Mouse (Mus musculus) heart, postnatal 0 days (tissue): ENCODE results near the gene Cdc42bpb. TPM values are rescaled to one million over a fixed set of nuclear protein-coding genes. Genes with fewer than 3 reads are reported as not detected.

Source experiments
- ATAC-seq: fragments of 200-750 bp; cut with Nextera tagmentation; 2 replicates; pipeline ENCODE4 v1.8.0; 2017; ENCODE audit warnings: low read depth, moderate number of reproducible peaks, moderate library complexity; ENCODE audit not compliant: insufficient read depth
- DNase-seq: peaks from one replicate; pipeline ENCODE4 v3.0.0-alpha.2; 2016; ENCODE audit warnings: low spot score
- H3K27ac ChIP-seq: fragments of 300-500 bp; sonication (generic); 2 replicates; pipeline ENCODE4 v1.5.1; 2014; ENCODE audit warnings: low read depth, mild to moderate bottlenecking
- H3K27me3 ChIP-seq: fragments of 300-500 bp; sonication (generic); 2 replicates; pipeline ENCODE4 v1.6.1; 2014; ENCODE audit warnings: low read length, mixed read lengths; ENCODE audit not compliant: control insufficient read depth, insufficient read depth
- H3K36me3 ChIP-seq: fragments of 300-500 bp; sonication (generic); replicated peaks from 2 replicates; pipeline ENCODE4 v1.6.1; 2014; ENCODE audit warnings: low read length, mixed read lengths; ENCODE audit not compliant: control insufficient read depth, insufficient read depth
- H3K4me1 ChIP-seq: fragments of 300-500 bp; sonication (generic); 2 replicates; pipeline ENCODE4 v1.6.1; 2014; ENCODE audit warnings: antibody characterized with exemption; ENCODE audit not compliant: control insufficient read depth, insufficient read depth
- H3K4me2 ChIP-seq: fragments of 300-500 bp; sonication (generic); 2 replicates; pipeline ENCODE4 v1.6.1; 2014; ENCODE audit warnings: low read depth, mild to moderate bottlenecking, low read length, moderate library complexity
- H3K4me3 ChIP-seq: fragments of 300-500 bp; sonication (generic); 2 replicates; pipeline ENCODE4 v1.5.1; 2014; ENCODE audit warnings: low read depth, low read length
- H3K9ac ChIP-seq: fragments of 300-500 bp; sonication (generic); replicated peaks from 2 replicates; pipeline ENCODE4 v1.6.1; 2014; ENCODE audit warnings: low read depth, low read length, mixed read lengths
- H3K9me3 ChIP-seq: fragments of 300-500 bp; sonication (generic); replicated peaks from 2 replicates; pipeline ENCODE4 v1.6.1; 2016; ENCODE audit warnings: low read length; ENCODE audit not compliant: control insufficient read depth
- CTCF ChIP-seq: IDR thresholded peaks from 2 replicates; pipeline ENCODE4 v1.5.1; 2016; ENCODE audit warnings: antibody characterized with exemption, control low read depth, low read depth
- EP300 ChIP-seq: IDR thresholded peaks from 2 replicates; pipeline ENCODE4 v1.6.1; 2016; ENCODE audit warnings: antibody characterized with exemption, low read depth
- WGBS: fragments of 180-500 bp; shearing (Covaris S2); extraction: QIAGEN DNeasy Blood & Tissue Kit; methylation state at CpG from one replicate; pipeline ENCODE4 v1.1.7; 2014; 5-methylcytosine and 5-hydroxymethylcytosine counted together
- polyA plus RNA-seq: library from polyadenylated mRNA; unstranded; fragments of >200 nt; fragmentation: Nextera tagmentation; extraction: Ambion mirVana; gene quantifications from 2 replicates; pipeline ENCODE4 v1.2.1, GENCODE M21; 2015
- total RNA-seq: library from RNA; depleted of rRNA; stranded (reverse); fragments of >200 nt; gene quantifications from 2 replicates; pipeline ENCODE4 v1.2.3, GENCODE M21; 2014; ENCODE audit warnings: low replicate concordance

Cdc42bpb gene
- total and polyA plus RNA-seq, 2 experiments from 2014 or later = 18.2 to 119 TPM

DNA sequence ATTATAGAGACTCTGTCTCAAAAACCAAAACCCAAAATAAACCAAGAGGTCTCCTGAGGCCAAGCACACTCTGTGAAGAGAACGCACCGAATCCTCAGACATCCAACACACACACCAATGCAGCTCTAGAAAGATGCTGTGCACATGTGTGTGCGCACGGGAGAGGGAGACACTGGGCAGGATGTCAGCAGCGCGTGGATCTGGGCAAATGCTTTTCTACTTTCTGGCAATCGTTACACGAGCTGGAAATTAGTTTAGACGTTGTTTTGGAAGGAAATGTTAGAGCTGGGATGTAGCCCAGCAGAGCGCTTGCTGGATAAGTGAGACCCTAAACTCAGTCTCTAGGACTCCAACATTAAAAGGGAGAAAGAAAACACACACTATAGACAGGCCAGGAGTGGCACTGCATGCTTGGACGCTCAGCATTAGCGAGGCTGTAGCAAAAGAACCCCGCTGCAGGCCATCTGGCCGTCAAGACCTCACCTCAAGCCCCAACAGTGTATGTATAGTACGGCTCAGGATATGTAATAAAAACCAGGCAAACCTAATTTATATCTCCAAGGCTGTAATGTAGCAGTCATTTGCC lies 44.4 kb downstream of the Cdc42bpb start:
- H3K9ac ChIP-seq = no peak overlapping the region
- H3K4me3 ChIP-seq = no peak overlapping the region
- ATAC-seq (no peak), DNase-seq (no peak)
- no peaks in the 10 kb centered on the region for H3K4me1 ChIP-seq
- H3K4me2 ChIP-seq = no peak overlapping the region
- WGBS = 76% methylated on average over 15 of the region's 15 CpGs
- no peak for TF ChIP-seq CTCF
- no peak for TF ChIP-seq EP300
- H3K27ac ChIP-seq = no peak overlapping the region
- peaks cover 91% of the 10 kb centered on the region for H3K36me3 ChIP-seq
- no peaks in the 10 kb centered on the region for H3K9me3 ChIP-seq
- H3K27me3 ChIP-seq = no peaks in the 10 kb centered on the region

GRCm38 (mm10) chr12:111332443-111332842 lies 45.1 kb downstream of the Cdc42bpb start:
- no peak for DNase-seq
- 91% methylated on average over 11 of the region's 11 CpGs for WGBS
- H3K27me3 ChIP-seq = no peaks in the 10 kb centered on the region
- TF ChIP-seq EP300 (no peak), CTCF (no peak)
- H3K36me3 ChIP-seq = peaks cover 91% of the 10 kb centered on the region
- no peak overlapping the region for H3K9ac ChIP-seq
- no peaks in the 10 kb centered on the region for H3K9me3 ChIP-seq
- H3K4me2 ChIP-seq = no peak overlapping the region
- no peaks in the 10 kb centered on the region for H3K4me1 ChIP-seq
- no peak for ATAC-seq
- no peak overlapping the region for H3K4me3 ChIP-seq
- H3K27ac ChIP-seq = no peak overlapping the region

DNA sequence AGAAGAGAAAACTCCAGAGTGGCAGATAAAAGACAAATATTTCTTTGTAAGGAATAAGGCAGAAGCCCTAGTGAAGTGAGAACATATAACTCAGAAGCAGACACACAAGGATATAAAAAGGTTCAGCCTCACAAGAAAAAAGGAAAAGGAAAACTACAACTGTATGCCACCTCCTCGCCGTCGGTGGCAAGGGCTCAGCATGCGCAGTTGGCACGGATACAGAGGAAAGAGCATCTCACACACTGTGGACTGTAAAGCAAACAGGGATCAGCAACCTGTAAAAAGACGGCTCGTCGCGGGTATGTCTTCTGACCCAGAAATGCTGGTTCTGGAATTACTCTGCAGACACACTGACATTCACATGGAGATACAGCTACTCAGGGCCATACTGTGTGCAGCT lies 45.9 kb downstream of the Cdc42bpb start:
- Histone ChIP-seq H3K4me1 (no peaks in the 10 kb centered on the region), H3K4me2 (no peak overlapping the region), H3K9me3 (no peaks in the 10 kb centered on the region), H3K9ac (no peak overlapping the region), H3K36me3 (peaks cover 91% of the 10 kb centered on the region), H3K4me3 (no peak overlapping the region), H3K27me3 (no peaks in the 10 kb centered on the region), H3K27ac (no peak overlapping the region)
- ATAC-seq (no peak), DNase-seq (no peak)
- TF ChIP-seq CTCF (no peak), EP300 (no peak)
- 88% methylated on average over 9 of the region's 9 CpGs for WGBS

DNA sequence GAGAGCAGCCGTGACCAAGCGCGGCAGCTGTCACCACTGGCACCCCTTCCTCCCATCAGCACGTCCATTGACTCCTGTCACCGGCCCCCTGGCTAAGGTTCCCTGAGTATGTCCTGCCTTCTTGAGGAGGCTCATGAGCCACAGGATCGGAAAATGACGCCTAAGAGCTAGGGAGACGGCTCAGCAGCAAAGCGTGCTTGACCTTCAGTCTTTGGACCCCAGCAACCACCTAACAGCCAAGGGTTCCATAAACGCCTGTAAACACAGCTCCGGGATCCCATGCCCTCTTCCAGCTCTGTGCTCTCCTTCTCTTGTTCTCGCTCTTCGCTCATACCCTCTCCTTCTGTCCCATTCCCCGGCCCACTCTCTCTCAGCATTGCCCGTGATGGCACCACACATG lies 48.2 kb downstream of the Cdc42bpb start:
- TF ChIP-seq CTCF (no peak), EP300 (no peak)
- 90% methylated on average over 15 of the region's 15 CpGs for WGBS
- ATAC-seq = no peak

DNA sequence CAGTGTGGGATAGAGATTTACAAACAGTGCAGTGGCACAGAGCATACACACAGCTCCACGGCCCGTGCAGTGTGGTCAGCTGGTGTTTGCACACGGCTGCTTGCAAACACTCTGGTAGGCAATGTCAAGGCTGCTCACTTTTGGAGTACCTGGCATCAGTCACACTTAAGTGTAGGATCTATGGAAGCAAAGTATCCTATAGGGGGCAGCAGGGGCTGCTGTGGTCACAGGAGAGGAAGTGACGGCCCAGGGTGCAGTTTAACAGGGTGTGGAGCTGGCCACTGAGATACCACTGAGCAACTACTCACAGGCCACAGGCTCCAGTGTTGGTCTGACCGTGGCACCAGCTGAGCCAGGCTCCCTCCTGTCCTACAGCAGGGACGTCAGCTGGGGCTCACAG lies 49.2 kb downstream of the Cdc42bpb start:
- Histone ChIP-seq H3K27ac (no peak overlapping the region), H3K9me3 (no peaks in the 10 kb centered on the region), H3K27me3 (no peaks in the 10 kb centered on the region), H3K4me2 (no peak overlapping the region), H3K4me1 (no peaks in the 10 kb centered on the region), H3K4me3 (no peak overlapping the region), H3K36me3 (peaks cover 93% of the 10 kb centered on the region), H3K9ac (no peak overlapping the region)
- no peak for DNase-seq
- 79% methylated on average over 6 of the region's 6 CpGs for WGBS
- ATAC-seq = no peak; the same call in 1 of the 2 replicates
- TF ChIP-seq CTCF = 0 out of 2 replicates have a peak, but pooled peaks have one; percentile 15
- no peak for TF ChIP-seq EP300

More for the DNA sequence above, 48.2 kb downstream of the Cdc42bpb start:
- Histone ChIP-seq H3K27ac (no peak overlapping the region), H3K4me1 (no peaks in the 10 kb centered on the region), H3K4me3 (no peak overlapping the region), H3K9ac (no peak overlapping the region), H3K36me3 (peaks cover 90% of the 10 kb centered on the region), H3K4me2 (no peak overlapping the region), H3K9me3 (no peaks in the 10 kb centered on the region), H3K27me3 (no peaks in the 10 kb centered on the region)
- DNase-seq = no peak

GRCm38 (mm10) chr12:111325744-111326424 lies 51.6 kb downstream of the Cdc42bpb start:
- TF ChIP-seq EP300 = no peak
- no peak for TF ChIP-seq CTCF

More at GRCm38 (mm10) chr12:111325744-111326424, 51.6 kb downstream of the Cdc42bpb start:
- WGBS = 92% methylated on average over 18 of the region's 18 CpGs
- no peaks in the 10 kb centered on the region for H3K27me3 ChIP-seq
- no peak overlapping the region for H3K27ac ChIP-seq
- H3K9ac ChIP-seq = no peak overlapping the region
- no peak overlapping the region for H3K4me3 ChIP-seq
- DNase-seq (no peak), ATAC-seq (no peak)
- H3K4me2 ChIP-seq = no peak overlapping the region
- peaks cover 97% of the 10 kb centered on the region for H3K36me3 ChIP-seq
- H3K9me3 ChIP-seq = no peaks in the 10 kb centered on the region
- no peaks in the 10 kb centered on the region for H3K4me1 ChIP-seq
